Mouse (Mus musculus) lung, postnatal 25 days (tissue): ENCODE data around the gene Blvrb.

ENCODE experiments used
- DNase-seq: peaks from one replicate; pipeline ENCODE4 v3.0.0; 2022; ENCODE audit warnings: low spot score

The Blvrb gene

GRCm38 (mm10) chr7:27449256-27449862 is 1.6 kb downstream of the Blvrb start:
- DNase-seq, result peak; percentile 79

- DNase-seq, result no peak
These were observed 3.6 kb downstream of the Blvrb start for GRCm38 (mm10) chr7:27451359-27451758.

- DNase-seq, result no peak
These were observed 4.5 kb downstream of the Blvrb start for GRCm38 (mm10) chr7:27452206-27452770.

- no peak for DNase-seq
These were observed 6.8 kb downstream of the Blvrb start for GRCm38 (mm10) chr7:27454461-27455121.

GRCm38 (mm10) chr7:27455273-27455672 is 7.5 kb downstream of the Blvrb start:
- no peak for DNase-seq

GRCm38 (mm10) chr7:27458614-27459013 is 10.8 kb downstream of the Blvrb start:
- DNase-seq, result no peak

- DNase-seq, result no peak
These were observed 11.9 kb downstream of the Blvrb start for GRCm38 (mm10) chr7:27459640-27460039.

GRCm38 (mm10) chr7:27460477-27460876 is 12.7 kb downstream of the Blvrb start:
- DNase-seq, result no peak

- no peak for DNase-seq
These were observed 19.9 kb downstream of the Blvrb start for GRCm38 (mm10) chr7:27467648-27468047.

GRCm38 (mm10) chr7:27471390-27472120 is 23.8 kb downstream of the Blvrb start:
- no peak for DNase-seq

GRCm38 (mm10) chr7:27472596-27472995 is 24.8 kb downstream of the Blvrb start:
- peak; percentile 36 for DNase-seq

- peak; percentile 99 for DNase-seq
These were observed 25.5 kb downstream of the Blvrb start, which contains the start of gene Sertad3 for GRCm38 (mm10) chr7:27473156-27473834. Gene Sertad3, plus strand, starts transcription at chr7:27473768.

GRCm38 (mm10) chr7:27473835-27474489 is 26.2 kb downstream of the Blvrb start:
- no peak for DNase-seq

- peak; percentile 99 for DNase-seq
These were observed 26.7 kb downstream of the Blvrb start for GRCm38 (mm10) chr7:27474490-27474954.

- DNase-seq, result no peak
These were observed 27.8 kb downstream of the Blvrb start for GRCm38 (mm10) chr7:27475596-27475995.

- DNase-seq, result no peak
These were observed 28.4 kb downstream of the Blvrb start for GRCm38 (mm10) chr7:27476098-27476635.

- no peak for DNase-seq
These were observed 30.8 kb downstream of the Blvrb start for GRCm38 (mm10) chr7:27478561-27478960.

GRCm38 (mm10) chr7:27479750-27480149 is 32.0 kb downstream of the Blvrb start:
- DNase-seq, result no peak

GRCm38 (mm10) chr7:27480506-27480905 is 32.7 kb downstream of the Blvrb start:
- DNase-seq, result no peak

- DNase-seq, result no peak
These were observed 33.3 kb downstream of the Blvrb start for GRCm38 (mm10) chr7:27480927-27481626.

- DNase-seq, result peak; percentile 93
These were observed 33.8 kb downstream of the Blvrb start for GRCm38 (mm10) chr7:27481627-27481969.
